Mouse (Mus musculus) MEL (cell line): ENCODE data around the gene Ublcp1.

ENCODE experiments used
- ELF1 ChIP-seq: IDR thresholded peaks from 2 replicates; pipeline ENCODE4 v1.6.1; 2014; ENCODE audit warnings: low read depth, mild to moderate bottlenecking, inconsistent platforms, low read length, improper control_type of control experiment, moderate library complexity
- EP300 ChIP-seq, 2 experiments: IDR thresholded peaks; 2 replicates each; pipeline ENCODE4 v1.6.1; 2011; ENCODE audit warnings: improper control_type of control experiment in 2 of 2, low read length in 2 of 2, low read depth in 1 of 2, mild to moderate bottlenecking in 1 of 2
- GATA1 ChIP-seq: IDR thresholded peaks from 2 replicates; pipeline ENCODE4 v1.6.1; 2011; ENCODE audit warnings: low read depth, low read length, improper control_type of control experiment
- POLR2A ChIP-seq, 2 experiments: IDR thresholded peaks; 2 replicates each; pipeline ENCODE4 v1.6.1; 2011 to 2012; ENCODE audit warnings: low read length in 2 of 2, mild to moderate bottlenecking in 2 of 2, control low read depth in 1 of 2, improper control_type of control experiment in 1 of 2, low read depth in 1 of 2, moderate library complexity in 1 of 2; ENCODE audit not compliant: control insufficient read depth in 1 of 2, insufficient read depth in 1 of 2, poor library complexity in 1 of 2
- TAL1 ChIP-seq: IDR thresholded peaks from 2 replicates; pipeline ENCODE4 v1.6.1; 2012; ENCODE audit warnings: mild to moderate bottlenecking, inconsistent platforms, low read length, moderate library complexity, mixed read lengths
- UBTF ChIP-seq: IDR thresholded peaks from 2 replicates; pipeline ENCODE4 v1.6.1; 2012; ENCODE audit warnings: low read depth, mild to moderate bottlenecking, inconsistent platforms, low read length, improper control_type of control experiment, moderate library complexity, borderline replicate concordance; ENCODE audit not compliant: insufficient read depth
- USF1 ChIP-seq: IDR thresholded peaks from 2 replicates; pipeline ENCODE4 v1.6.1; 2014; ENCODE audit warnings: low read depth, mild to moderate bottlenecking, inconsistent platforms, low read length, improper control_type of control experiment, moderate library complexity

DNA sequence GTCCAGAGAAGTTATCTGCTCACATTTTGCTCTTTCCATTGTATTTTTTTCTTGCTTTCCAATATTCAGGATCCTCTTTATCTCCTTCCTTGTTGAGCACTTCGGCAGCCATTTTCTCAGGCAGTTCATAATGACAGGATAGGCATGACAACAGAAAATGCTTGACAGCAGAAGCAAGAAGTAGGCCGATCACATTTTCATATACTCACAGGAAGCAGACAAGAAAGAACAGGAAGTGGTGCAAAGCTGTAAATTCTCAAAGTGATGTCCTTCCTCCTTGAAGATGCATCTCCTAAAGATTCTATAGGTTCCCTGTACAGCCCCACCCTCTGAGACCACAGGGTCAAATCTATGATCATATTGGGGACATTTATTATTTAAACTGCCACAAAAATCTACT lies 6.1 kb upstream of the Ublcp1 start:
- no peak for TF ChIP-seq EP300 (IDR thresholded peaks at IDR 0.05; ENCODE audit: low read depth in 1 of 2, low read length in 2 of 2)
- no peak for TF ChIP-seq GATA1
- no peak for TF ChIP-seq TAL1
- TF ChIP-seq POLR2A (IDR thresholded peaks at IDR 0.05; ENCODE audit: control insufficient read depth in 1 of 2, insufficient read depth in 1 of 2, low read depth in 1 of 2, low read length in 2 of 2, poor library complexity in 1 of 2), result no peak
- TF ChIP-seq UBTF, result no peak
- no peak for TF ChIP-seq ELF1
- TF ChIP-seq USF1, result no peak
